Mouse (Mus musculus) heart, adult 2 months (tissue): ENCODE measurements around the gene Cmip. TPM values are rescaled to one million over a fixed set of nuclear protein-coding genes. Genes with fewer than 3 reads are reported as not detected.
A peak's percentile ranks its signal among the peaks of the same experiment; 100 is the strongest.

Source experiments
- DNase-seq, 2 experiments: peaks; one replicate each; pipeline ENCODE4 v3.0.0; 2021
- H3K27ac ChIP-seq: fragments of 200-600 bp; 2 replicates; pipeline ENCODE4 v1.8.1; 2022
- H3K27me3 ChIP-seq: fragments of 200-500 bp; 2 replicates; pipeline ENCODE4 v1.6.1; 2012; ENCODE audit warnings: mild to moderate bottlenecking, low read length, inconsistent platforms, mixed read lengths; ENCODE audit not compliant: control insufficient read depth, insufficient read depth
- H3K36me3 ChIP-seq: fragments of 200-500 bp; 2 replicates; pipeline ENCODE4 v1.6.1; 2012; ENCODE audit warnings: low read length, inconsistent platforms; ENCODE audit not compliant: control insufficient read depth, insufficient read depth
- H3K4me1 ChIP-seq: fragments of 200-500 bp; 2 replicates; pipeline ENCODE4 v1.6.1; 2011; ENCODE audit warnings: low read length; ENCODE audit not compliant: control insufficient read depth, insufficient read depth
- H3K4me3 ChIP-seq: fragments of 200-600 bp; 2 replicates; pipeline ENCODE4 v1.8.1; 2022
- H3K79me2 ChIP-seq: fragments of 200-500 bp; replicated peaks from 2 replicates; pipeline ENCODE4 v1.6.1; 2012; ENCODE audit warnings: mild to moderate bottlenecking, inconsistent platforms, low read length, moderate library complexity, mixed read lengths; ENCODE audit not compliant: control insufficient read depth, insufficient read depth
- H3K9ac ChIP-seq: fragments of 200-500 bp; 2 replicates; pipeline ENCODE4 v1.6.1; 2012; ENCODE audit warnings: low read depth, mild to moderate bottlenecking, control low read depth, inconsistent platforms, low read length, mixed read lengths
- CTCF ChIP-seq: fragments of 200-600 bp; IDR thresholded peaks from 2 replicates; pipeline ENCODE4 v1.8.1; 2022; ENCODE audit warnings: antibody characterized with exemption, mild to moderate bottlenecking, moderate library complexity
- EP300 ChIP-seq: fragments of 200-500 bp; IDR thresholded peaks from 2 replicates; pipeline ENCODE4 v1.6.1; 2011; ENCODE audit warnings: low read depth, low read length, control low read depth; ENCODE audit not compliant: insufficient read depth
- POLR2A ChIP-seq: fragments of 200-500 bp; IDR thresholded peaks from 2 replicates; pipeline ENCODE4 v1.6.1; 2011; ENCODE audit warnings: mild to moderate bottlenecking, low read depth, low read length, control low read depth; ENCODE audit not compliant: insufficient read depth
- WGBS: fragments of 180-500 bp; shearing (Covaris S2); methylation state at CpG from one replicate; pipeline ENCODE4 v1.1.7; 2018; 5-methylcytosine and 5-hydroxymethylcytosine counted together
- intact Hi-C: fragments of 180-260 bp; cut with DNase I; formaldehyde crosslinking; loops from one replicate; pipeline ENCODE4 v1.15.1; 2025
- polyA plus RNA-seq: library from polyadenylated mRNA; depleted of rRNA; stranded (reverse); fragments of >200 nt; gene quantifications from 2 replicates; pipeline ENCODE4 v1.2.3, GENCODE M21; 2012
- total RNA-seq, 2 experiments: library from RNA; stranded (reverse); gene quantifications; 2 replicates each; pipeline ENCODE4 v1.2.3; 2021

Cmip gene
- total and polyA plus RNA-seq, 3 experiments, result 13.6 to 20.8 (median 20.1) TPM

DNA sequence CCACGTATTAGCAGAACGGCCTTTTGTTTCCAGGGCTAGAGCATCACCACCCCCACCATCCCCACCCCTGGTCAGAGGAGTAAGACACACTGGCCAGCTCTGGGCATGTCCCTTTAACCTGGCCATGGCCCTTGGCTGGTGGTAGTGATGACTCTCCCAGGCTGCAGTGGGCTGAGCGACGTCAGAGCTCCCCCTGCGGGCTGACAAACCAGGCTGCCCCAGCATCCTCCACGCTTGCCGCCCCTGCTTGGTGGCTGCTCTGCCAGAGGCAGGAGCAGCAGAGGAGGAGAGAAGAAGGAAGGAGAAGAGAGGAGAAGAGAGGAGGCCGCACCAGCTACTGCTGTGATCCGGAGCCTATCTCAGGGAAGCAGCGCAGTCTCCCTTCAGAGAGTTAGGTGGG is 122.3 kb downstream of the Cmip start:
- 42% methylated on average over 10 of the region's 10 CpGs for WGBS
- no peaks in the 10 kb centered on the region for H3K36me3 ChIP-seq
- intact Hi-C loops, result loop anchor here (1.0 to 5.0 kb wide), 4 partner anchors 16 to 155 kb away; no protein-coding TSS in a partner anchor
- H3K79me2 ChIP-seq, result peaks cover 4% of the 10 kb centered on the region; the same call in 1 of the 2 replicates
- H3K27ac ChIP-seq, result peak overlapping the region; percentile 9; the same call in 1 of the 2 replicates
- H3K9ac ChIP-seq, result no peak overlapping the region
- no peak for TF ChIP-seq POLR2A
- peak; percentile 81 for TF ChIP-seq CTCF
- TF ChIP-seq EP300, result no peak
- H3K4me1 ChIP-seq, result peaks cover 25% of the 10 kb centered on the region
- no peak overlapping the region for H3K4me3 ChIP-seq
- no peaks in the 10 kb centered on the region for H3K27me3 ChIP-seq
- DNase-seq, result peak; percentile 78

DNA sequence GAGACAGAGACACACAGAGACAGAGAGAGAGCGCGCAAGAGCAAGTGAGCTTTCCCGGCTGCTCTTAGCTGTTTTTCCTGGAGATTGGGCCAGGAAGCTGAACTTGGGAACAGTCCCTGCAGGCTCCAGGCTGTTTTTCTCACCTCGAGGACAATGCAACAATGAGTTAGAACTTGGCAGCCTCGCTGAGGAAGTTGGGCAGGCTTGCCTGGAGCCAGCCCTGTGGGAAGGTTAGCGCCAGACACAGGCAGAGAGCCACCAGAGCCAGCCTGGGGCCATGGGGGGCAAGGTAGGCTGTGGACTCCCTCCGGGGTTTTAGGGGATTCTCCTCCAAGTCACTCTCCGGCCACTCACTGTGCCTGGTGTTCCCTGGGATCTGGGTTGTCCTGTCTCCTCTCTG is 123.9 kb downstream of the Cmip start:
- H3K79me2 ChIP-seq, result no peaks in the 10 kb centered on the region
- H3K4me1 ChIP-seq, result peaks cover 26% of the 10 kb centered on the region
- intact Hi-C loops, result loop anchor here (5.0 kb wide), 1 partner anchor 42 kb away; no protein-coding TSS in a partner anchor
- TF ChIP-seq CTCF (peak; percentile 14; the same call in 1 of the 2 replicates), POLR2A (no peak), EP300 (peak; percentile 93)
- 26% methylated on average over 8 of the region's 8 CpGs for WGBS
- H3K27me3 ChIP-seq, result no peaks in the 10 kb centered on the region
- peak overlapping the region; percentile 75 for H3K27ac ChIP-seq
- H3K9ac ChIP-seq, result no peak overlapping the region
- H3K4me3 ChIP-seq, result no peak overlapping the region
- DNase-seq, result peak; percentile 78 to 85
- H3K36me3 ChIP-seq, result no peaks in the 10 kb centered on the region

DNA sequence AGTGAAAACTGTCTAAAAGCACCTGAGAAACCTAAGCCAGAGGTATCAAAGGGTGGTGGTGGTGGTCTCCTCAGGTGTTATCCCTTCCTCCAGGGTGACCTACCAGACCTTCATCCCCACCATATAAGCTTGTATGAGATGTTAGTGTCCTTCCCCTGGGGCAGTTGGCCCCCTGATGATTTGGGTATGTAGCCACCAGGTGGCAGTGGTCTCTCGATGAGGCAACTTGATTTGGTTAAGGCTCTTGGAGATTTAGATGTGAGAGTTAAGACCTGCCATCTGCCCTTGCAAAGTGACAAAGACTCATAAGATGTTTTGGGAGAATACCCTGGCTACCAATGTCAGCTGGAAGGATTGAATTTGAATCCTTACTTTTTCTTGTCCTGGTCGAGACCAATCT is 129.3 kb downstream of the Cmip start:
- H3K4me1 ChIP-seq, result peaks cover 17% of the 10 kb centered on the region
- TF ChIP-seq EP300 (no peak), CTCF (peak; percentile 77)
- intact Hi-C loops, result loop anchor here (1.0 kb wide), 1 partner anchor 79 kb away; no protein-coding TSS in a partner anchor
- no peak overlapping the region for H3K4me3 ChIP-seq
- no peaks in the 10 kb centered on the region for H3K79me2 ChIP-seq
- WGBS, result 80% methylated on average over 2 of the region's 2 CpGs
- H3K27me3 ChIP-seq, result no peaks in the 10 kb centered on the region
- H3K9ac ChIP-seq, result no peak overlapping the region
- no peak for DNase-seq
- no peak overlapping the region for H3K27ac ChIP-seq
- H3K36me3 ChIP-seq, result no peaks in the 10 kb centered on the region

DNA sequence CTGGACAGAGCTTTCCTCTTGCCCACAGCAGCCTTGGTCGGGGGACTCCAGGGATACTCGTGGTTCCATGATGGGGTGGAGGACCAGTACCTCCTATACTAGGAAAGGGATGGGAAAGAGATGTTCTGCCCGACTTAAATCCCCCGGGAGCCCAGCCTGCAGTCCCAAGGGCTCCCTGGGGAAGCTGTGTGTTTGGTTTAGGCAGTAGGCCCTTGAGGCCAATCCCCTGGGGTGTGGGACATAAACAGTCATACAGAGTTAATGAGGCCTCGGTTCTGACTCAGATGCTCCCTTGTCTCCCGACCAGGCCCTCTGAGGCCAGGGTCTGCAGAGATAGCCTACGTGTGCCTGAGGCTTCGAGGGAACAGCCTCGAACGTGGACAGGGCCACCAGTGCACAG is 130.8 kb downstream of the Cmip start:
- Histone ChIP-seq H3K4me3 (no peak overlapping the region), H3K36me3 (no peaks in the 10 kb centered on the region), H3K27me3 (no peaks in the 10 kb centered on the region), H3K79me2 (no peaks in the 10 kb centered on the region), H3K4me1 (peaks cover 12% of the 10 kb centered on the region), H3K9ac (no peak overlapping the region), H3K27ac (no peak overlapping the region)
- no peak for DNase-seq
- intact Hi-C loops, result no loop called here
- TF ChIP-seq POLR2A, result no peak
- TF ChIP-seq EP300, result no peak
- no peak for TF ChIP-seq CTCF
- 72% methylated on average over 10 of the region's 10 CpGs for WGBS

DNA sequence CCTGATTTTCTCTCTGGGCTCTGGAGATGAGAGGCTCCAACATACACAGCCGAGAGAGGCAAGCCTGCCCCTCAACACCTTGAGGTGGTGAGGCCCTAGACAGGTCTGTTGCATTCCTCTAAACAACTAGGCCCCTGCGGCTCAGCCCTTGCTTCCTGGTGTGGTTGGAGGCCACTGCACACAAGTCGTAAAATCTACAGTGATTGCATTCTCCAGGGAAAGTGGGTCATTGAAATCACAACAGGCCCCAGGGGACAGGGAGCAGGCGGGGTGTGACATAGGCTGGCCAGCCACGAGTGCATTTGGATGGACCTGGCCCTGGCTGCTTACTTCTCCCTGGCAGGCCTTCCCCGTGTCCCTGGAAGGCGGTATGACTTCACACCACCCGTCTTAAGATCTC is 131.5 kb downstream of the Cmip start:
- Histone ChIP-seq H3K4me3 (no peak overlapping the region), H3K4me1 (peaks cover 10% of the 10 kb centered on the region), H3K27me3 (no peaks in the 10 kb centered on the region), H3K27ac (no peak overlapping the region), H3K79me2 (no peaks in the 10 kb centered on the region), H3K36me3 (no peaks in the 10 kb centered on the region), H3K9ac (no peak overlapping the region)
- intact Hi-C loops, result no loop called here
- peak in 1 of 2 experiments; percentile 45 for DNase-seq
- WGBS, result 35% methylated on average over 8 of the region's 8 CpGs
- TF ChIP-seq EP300 (no peak), POLR2A (no peak), CTCF (no peak)

DNA sequence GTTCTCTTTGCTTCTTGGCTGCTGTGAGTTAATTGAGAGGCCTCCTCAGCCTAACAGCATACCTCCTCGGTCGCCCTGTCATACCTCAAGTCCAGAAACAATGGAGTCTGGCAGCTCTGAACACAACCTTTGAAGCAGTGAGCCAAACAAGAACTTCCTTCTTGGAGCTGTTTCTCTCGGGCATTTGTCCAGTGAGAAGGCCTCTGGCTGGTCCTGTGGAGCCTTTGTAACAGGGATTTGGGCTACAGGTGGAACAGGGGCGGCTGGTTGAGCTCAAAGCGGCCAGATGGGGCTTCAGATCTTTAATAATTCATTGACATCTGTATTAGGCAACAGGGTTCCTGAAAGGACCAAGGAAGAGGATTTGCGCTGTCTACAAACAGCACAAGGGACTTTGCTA is 137.0 kb downstream of the Cmip start:
- TF ChIP-seq CTCF, result no peak
- TF ChIP-seq EP300, result no peak
- no peak for TF ChIP-seq POLR2A
- no peaks in the 10 kb centered on the region for H3K27me3 ChIP-seq
- 69% methylated on average over 6 of the region's 6 CpGs for WGBS
- no peak overlapping the region for H3K4me3 ChIP-seq
- H3K36me3 ChIP-seq, result no peaks in the 10 kb centered on the region
- no peak overlapping the region for H3K27ac ChIP-seq
- no peak for DNase-seq
- intact Hi-C loops, result no loop called here
- no peak overlapping the region for H3K9ac ChIP-seq
- no peaks in the 10 kb centered on the region for H3K79me2 ChIP-seq
- no peaks in the 10 kb centered on the region for H3K4me1 ChIP-seq
